Mouse (Mus musculus): Measurements from ENCODE around the gene Arf1.

Gene Arf1

DNA sequence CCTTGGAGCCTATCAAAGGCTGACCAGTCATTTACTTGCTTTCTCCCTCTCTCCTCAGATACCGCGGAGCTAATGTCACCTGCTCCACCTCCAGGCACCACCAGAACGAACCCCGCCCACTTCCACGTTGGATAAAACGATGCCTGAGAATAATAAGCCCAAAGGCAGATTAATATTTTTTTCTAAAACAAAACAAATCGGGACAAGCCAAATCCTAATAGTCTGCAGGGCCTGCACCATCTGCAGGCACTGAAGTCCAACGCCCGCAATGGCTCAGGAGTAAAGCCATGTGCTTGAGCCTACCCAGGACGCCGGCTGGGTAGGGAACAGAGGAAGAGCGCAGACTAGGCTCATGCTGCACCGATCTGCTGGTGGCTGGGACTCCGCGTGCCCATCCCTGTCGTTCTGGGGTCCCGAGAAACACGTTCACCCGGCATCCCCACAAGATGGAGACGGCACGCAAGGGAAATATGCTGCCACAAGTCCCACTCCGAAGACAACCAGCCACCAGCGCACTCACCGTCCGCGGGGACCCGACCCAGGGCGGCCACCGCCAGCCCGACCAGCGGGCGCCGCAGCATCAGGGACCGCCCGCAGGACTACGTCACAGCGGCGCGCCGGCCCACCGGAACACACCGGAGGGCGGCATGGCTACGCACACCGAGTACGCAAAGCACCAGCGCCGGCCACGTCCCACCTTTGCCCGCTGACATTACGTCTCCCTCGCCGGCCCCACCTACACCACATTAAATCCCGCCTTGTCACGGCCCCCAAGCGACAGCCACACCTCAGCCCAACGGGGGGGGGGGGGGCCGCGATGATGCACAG is 36.6 kb downstream of the Arf1 start:
- DNase-seq (ENCODE audit: low spot score in 2 of 2), result peak; percentile 84 to 91

DNA sequence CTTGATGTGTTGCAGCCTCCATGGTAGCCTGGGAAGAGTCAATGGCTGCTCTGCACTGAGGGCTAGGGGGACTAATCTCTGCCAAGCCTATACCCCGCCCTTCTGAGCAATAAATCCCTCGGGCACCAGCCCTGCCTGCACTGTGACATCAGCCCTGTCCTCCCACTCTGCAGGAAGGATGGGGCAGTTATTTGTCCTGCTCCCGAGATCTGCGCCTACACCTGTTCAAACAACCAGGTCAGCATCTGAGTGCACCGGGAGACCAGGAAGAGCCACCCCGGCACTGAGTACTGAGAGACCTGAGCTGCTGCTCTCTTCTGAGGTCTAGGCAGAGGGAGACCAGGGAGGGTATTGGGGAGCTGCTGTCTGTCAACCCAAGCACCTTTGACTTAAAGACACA is 40.4 kb downstream of the Arf1 start:
- DNase-seq (ENCODE audit: low spot score in 2 of 2), result no peak

DNA sequence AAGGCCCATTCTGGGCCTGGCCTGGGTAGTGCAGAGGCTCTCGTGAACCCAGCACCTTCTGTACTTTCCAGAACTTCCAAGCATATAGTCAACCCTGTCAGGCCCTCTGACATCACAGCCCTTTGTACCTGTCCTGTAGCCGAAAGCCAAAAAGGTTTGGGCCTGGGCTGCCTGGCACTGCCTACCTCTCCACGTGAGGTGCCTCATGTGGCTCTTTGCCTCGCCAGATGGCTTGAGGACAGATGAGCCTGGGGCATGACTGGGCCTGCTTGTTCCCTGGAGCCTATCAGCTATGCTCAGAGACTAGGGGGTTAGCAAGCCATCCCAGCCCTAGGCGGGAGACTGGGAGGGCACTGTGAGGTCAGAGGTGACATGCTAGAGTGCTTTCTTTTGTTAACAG is 42.6 kb downstream of the Arf1 start:
- DNase-seq (ENCODE audit: low spot score in 2 of 2), result no peak

DNA sequence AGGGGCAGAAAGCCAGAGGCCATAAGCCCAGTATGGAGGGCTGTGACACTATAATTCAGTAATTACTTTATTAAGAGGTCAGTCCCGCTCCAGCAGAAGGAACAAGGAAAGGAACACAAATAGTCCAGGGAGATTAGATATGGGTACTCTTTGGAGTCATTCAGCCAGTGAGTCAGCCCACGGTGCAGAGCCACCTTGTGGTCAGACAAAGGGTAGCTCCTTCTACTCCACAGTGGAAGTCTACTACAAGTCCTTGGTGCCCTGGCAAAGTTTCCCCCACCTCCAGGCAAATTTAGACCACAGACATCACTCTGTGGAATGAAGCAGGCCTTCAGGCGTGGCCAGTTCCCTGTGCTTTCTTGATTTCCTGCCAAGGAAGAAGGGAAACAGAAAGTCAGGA is 44.2 kb downstream of the Arf1 start:
- peak; percentile 46 to 57 for DNase-seq (ENCODE audit: low spot score in 2 of 2)

DNA sequence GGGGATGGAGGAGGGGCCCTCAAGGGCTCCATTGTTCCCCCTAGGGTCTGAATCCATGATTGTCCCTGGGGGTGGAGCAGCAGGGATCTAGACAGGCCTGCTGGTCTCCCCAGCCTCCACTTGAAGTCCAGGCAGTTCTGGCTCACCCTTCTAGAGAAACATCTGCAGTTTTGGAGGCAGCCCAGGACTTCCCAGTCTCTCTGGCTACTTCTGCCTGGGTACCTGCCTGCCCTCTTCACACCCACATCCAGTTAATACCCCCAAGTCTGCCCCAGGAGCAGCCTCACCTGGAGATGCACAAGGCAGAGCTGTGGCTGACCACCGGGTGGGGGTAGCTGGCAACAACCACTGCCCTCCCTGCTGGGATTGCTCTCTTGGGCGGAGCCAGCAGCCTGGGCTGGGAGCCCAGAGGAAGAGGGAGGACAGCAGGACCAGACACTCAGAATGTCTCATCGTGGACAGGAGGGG is 45.2 kb downstream of the Arf1 start, which contains the start of gene Gjc2:
TSS of gene Gjc2 (minus strand) at position 350 of the 468 bp plus-strand sequence.
- DNase-seq (ENCODE audit: low spot score in 2 of 2), result peak; percentile 52 to 63

DNA sequence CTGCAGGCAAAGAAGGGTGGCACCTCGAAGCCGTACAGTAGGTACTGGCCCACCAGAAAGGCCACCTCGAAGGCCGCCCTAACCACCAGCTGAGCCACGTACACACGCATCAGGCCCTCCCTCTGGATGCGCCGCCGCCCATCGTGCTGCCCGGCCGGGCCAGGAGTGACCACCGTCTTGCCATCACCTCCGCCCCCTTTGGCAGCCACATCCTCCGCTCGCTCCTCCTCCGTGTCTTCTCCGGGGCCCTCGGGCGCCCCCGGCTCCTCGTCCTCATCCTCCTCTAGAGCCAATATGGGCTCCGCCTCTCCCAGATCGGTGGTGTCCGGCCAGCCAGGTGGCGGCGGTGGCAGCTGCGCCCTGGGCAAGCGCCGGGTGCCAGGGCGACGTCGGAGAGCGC is 51.1 kb downstream of the Arf1 start:
- no peak for DNase-seq (ENCODE audit: low spot score in 2 of 2)

DNA sequence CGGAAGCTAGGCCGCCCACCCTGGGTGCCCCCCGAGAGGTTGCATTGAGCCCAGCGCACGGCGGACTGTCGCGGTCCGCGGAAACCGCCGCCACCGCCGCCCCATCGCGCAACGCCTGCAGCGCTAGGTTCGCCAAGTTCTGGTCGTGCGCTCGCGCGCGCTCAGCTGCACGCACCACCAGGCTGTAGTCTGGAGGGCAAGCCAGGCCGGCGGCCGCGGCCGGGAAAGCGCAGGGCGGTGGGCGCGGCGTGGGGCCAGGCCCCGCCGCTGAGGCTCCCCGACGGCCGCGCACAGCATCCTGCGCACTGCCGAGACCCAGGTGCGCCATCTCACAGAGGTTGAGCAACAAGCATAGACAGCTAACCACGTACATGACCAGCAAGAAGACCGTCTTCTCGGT is 51.6 kb downstream of the Arf1 start:
- DNase-seq (ENCODE audit: low spot score in 2 of 2), result no peak

DNA sequence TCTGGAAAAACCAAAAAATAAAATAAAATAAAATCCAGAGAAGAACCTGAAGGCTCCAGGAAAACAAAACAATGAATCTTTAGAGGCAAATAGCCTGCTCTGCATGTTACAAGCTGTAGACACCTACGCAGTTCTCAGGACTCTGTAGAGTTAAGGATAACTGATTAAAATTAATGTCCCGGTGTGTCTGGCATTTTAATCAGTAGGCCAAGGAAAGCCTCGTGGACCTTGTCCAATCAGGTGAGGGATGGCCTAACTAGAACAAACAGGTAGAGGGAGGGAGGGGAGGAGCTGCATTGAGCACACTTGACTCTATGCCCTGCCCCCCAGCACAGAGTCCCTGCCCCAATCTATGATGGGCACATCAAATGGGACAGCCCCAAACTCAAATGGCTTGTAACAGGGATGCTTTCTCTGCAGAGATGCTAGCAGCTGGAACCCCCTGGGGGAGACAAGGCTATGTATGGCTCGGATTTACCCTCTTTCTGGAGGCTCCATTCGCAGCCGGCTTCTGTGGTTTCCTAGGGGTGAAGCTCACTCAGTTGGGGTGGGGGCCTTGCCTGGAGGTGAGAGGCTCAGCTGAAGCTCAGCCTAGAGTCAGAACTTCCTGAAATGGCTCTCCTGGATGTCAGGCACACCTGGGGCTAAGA is 53.8 kb downstream of the Arf1 start:
- no peak for DNase-seq (ENCODE audit: low spot score in 2 of 2)

DNA sequence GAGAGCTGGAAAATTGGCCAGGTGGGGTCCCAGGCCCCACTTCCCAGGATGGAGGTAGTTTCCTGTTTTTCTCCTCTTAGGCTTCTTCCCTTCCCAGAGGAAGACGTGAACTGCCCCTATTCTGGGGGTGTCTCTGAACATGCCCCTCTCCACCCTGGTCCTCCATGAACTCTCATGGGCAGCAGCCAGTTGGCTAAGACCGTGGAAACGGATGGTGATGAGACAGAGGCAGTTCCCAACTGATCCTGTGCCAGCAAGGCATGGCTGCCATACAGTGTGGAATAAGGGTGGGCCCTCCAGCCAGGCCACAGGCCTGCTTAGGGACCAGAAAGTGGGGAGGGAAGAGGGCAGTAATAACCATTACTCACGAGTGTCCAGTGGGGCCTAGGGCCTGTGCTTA is 57.5 kb downstream of the Arf1 start:
- no peak for DNase-seq (ENCODE audit: low spot score in 2 of 2)

DNA sequence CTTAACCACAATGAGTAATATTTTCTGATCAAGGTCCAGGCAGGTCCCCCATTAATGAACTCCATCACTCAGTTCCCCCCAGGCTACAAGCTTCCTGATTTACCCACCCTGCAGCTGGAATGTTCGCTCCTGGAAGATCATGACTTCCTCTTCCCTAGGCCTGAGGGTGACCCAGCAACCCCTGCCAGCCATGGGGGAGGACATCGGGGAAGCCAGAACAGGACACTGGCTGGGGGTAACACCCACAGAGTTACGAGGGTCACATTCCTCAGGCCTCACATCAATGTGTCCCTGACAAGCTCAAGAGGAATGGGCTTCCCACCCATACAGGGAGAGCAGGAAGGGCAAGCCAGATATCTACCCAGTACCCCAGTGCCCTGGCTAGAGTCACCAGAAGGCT is 58.3 kb downstream of the Arf1 start:
- DNase-seq (ENCODE audit: low spot score in 2 of 2), result no peak

DNA sequence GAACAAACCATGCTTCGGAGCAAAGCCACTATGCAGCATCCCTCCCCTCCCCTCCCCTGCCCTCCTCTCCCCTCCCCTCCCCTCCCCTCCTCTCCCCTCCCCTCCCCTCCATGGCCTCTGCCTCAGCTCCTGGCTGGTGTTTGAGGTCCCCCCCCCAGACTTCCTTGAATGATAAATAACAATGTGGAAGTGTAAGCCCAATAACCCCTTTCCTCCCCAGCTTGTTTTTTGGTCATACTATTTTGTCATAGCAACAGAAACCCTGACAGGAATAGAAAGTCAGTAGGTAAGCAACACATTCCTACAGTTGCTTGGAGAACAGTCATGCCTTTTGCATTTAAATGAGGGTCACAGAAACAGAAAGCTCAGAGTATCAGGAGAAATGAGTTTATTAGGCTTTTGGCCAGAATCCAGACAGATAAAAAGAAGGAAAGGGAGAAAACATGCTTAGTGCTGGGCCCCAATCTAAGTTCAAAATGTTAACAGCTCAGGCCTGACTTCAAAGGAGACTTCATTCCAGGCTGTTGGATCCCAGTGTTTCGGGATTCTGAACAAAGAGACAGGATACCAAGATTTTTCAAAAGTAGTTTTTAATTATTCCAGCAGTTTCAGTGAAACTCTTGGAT is 62.3 kb downstream of the Arf1 start:
- DNase-seq (ENCODE audit: low spot score in 2 of 2), result no peak

DNA sequence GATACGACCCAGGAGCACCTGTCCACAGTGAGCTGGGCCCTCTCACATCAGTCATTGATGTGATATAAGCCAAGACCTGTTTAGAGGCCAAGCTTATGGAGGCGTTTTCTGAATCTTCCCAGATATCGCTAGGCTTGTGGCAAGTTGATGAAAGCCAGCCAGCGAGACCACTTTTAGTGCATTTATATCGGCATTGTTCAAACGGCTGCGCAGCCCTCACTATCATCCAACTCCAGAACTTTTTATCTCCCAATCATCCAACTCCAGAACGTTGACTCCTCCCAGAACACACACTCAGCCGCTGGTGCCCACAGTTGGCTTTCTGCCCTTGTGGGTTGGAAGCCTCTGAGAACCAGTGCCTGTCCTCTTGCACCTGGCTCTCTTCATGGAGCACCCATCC is 63.7 kb downstream of the Arf1 start:
- DNase-seq (ENCODE audit: low spot score in 2 of 2), result no peak

DNA sequence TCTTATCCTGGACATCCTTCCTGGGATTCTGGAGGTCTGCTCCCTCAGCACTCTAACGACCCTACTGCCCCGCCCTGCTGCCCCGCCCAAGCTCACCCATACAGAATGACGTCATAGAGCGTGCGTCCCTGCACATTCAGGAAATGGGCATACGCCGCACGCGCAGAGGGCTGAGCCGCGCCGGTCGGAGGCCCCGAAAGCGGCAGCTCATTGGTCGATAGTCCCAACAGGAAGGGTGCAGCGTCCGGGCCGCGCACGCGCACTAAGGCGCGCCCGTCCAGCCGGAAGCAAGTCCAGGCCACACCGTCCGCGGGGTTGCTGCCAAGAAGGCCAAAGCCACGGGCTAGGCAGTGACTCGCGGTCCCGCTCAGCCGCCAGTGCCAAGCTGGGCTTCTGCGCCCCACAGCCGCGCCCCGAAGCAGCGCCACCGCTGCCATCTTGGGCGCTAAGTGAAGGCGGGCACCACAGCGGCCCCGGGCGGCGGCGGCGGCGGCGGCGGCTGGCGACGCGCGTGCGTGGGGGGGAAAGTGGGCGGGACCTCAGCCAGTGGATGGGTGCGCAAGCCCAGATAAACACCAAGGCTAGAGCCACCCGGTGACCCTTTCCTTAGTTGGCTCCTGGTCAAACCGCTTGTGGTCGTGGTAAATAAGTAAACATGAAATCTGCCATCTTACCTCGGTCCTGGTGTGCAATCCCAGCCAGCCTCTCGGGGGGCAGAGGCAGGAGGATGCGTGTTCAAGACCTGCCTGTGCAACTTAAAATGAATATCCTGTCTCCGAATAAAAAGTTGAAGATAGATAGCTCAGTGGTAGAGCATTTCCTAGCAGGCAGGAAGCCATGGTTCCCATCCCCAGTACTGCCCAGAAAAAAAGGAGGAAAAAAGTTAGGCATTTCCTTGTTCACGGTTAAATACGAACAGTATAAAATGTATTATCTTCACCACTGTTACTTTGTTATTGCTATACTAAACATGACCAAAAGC is 64.5 kb downstream of the Arf1 start, which contains the start of gene Iba57:
TSS of gene Iba57 (minus strand) at position 485 of the 982 bp plus-strand sequence.
- peak; percentile 91 to 98 for DNase-seq (ENCODE audit: low spot score in 2 of 2)

DNA sequence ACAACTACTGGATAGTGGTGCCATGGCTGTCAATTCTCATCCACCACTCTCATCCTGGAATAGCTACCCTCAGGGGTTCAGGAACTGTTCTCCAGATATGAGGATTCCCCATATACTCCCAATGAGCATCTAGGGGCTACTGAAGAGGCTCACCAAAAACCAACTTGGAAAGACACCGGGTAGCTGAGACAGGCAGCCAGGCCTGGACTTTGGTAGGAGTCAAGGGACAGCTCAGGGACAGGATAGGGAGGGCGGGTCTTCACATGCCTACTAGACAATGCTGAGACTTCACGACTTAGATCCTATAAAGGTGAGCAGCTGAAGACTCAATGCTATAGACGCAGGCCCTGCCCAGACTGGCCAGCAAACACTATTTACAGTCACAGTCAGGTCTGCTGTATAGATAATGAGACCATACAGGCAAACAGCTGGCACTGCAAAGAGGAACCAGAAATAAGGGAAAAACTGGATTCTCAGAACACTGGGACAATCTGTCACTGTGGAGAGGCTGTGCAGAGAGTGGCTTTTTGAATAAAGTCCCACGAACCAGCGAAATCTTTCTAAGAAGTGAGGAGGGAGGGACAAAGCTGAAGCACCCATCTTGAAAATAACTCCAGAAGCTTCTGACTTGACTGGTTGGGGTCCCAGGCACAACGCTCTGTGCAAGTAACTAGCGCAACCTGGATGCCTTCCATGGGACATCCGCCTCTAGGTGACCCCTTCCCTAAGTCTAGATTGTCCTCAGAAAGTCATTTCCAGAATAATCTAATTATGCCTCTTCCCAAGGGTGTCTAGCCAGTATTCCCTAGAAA is 65.4 kb downstream of the Arf1 start:
- DNase-seq (ENCODE audit: low spot score in 2 of 2), result no peak
